Mouse (Mus musculus) layer of hippocampus, adult 2 months (tissue): ENCODE measurements around the gene E2f4. TPM values are rescaled to one million over a fixed set of nuclear protein-coding genes. Genes with fewer than 3 reads are reported as not detected.
"Not testable (repeated sequence)": the region's sequence is repeated elsewhere in the genome, so short reads cannot be mapped to it uniquely, and the experiment has no call there.

Experiments
- DNase-seq, 2 experiments: peaks; one replicate each; pipeline ENCODE4 v3.0.0; 2022; ENCODE audit warnings: low spot score in 2 of 2
- H3K27ac ChIP-seq: fragments of 200-600 bp; 2 replicates; pipeline ENCODE4 v1.8.1; 2022
- H3K4me3 ChIP-seq: fragments of 200-600 bp; 2 replicates; pipeline ENCODE4 v1.8.1; 2022; ENCODE audit warnings: mild to moderate bottlenecking
- CTCF ChIP-seq: fragments of 200-600 bp; conservative IDR thresholded peaks from 2 replicates; pipeline ENCODE4 v1.8.1; 2022; ENCODE audit warnings: antibody characterized with exemption, mild to moderate bottlenecking, moderate library complexity
- total RNA-seq, 2 experiments: library from RNA; stranded (reverse); gene quantifications; 2 replicates each; pipeline ENCODE4 v1.2.3; 2021

E2f4 gene
- total RNA-seq, 2 experiments from 2014 or later: 36.1 to 39.0 TPM

DNA sequence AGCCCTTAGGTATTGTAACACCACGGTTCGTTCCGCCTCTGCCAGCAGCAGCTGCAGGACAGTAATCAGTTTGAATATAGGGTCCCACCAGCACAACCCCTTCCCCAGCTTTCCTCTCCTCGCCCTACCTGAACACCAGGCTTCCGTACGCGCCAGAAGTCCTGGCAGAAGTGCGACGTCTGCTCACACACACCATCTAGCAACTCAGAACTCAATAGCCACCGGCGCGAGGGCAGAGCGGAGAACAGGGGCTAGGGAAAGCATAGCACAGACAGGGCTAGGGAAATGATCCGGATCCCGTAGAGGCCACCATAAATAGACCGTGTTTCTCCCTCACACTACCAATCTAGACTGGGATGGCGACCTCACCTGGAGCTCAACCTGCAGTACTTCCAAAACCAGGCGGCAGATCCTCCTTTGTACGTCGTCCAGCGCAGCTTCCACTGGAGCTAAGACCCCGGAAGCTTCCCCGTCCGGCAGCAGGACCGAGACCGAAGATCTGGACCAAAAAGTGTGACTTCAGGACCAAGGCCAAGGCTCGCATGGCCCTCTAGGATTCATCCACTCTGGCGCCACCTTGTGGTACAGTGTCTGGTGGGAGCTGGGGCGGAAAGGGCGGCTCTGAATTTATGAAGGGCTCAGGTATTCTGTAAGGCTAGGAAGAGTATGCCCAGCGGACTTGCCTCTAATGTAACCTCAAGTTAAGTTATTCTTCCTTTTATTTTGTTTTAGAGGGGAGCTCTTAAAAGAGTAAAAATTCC lies 6.7 kb upstream of the E2f4 start:
- peak; percentile 61 to 80 for DNase-seq
- Histone ChIP-seq H3K4me3 (peak overlapping the region; percentile 78), H3K27ac (no peak overlapping the region)
- peak; percentile 94 for TF ChIP-seq CTCF

- H3K27ac ChIP-seq, DNase-seq, H3K4me3 ChIP-seq: not testable (repeated sequence)
These were observed 6.1 kb upstream of the E2f4 start for GRCm38 (mm10) chr8:105291364-105291763.

GRCm38 (mm10) chr8:105291802-105292201 lies 5.7 kb upstream of the E2f4 start:
- not testable (repeated sequence) for H3K27ac ChIP-seq, DNase-seq, H3K4me3 ChIP-seq
- peak; percentile 65 for TF ChIP-seq CTCF

GRCm38 (mm10) chr8:105292471-105292870 lies 5.0 kb upstream of the E2f4 start:
- no peak overlapping the region for H3K4me3 ChIP-seq
- no peak for TF ChIP-seq CTCF
- H3K27ac ChIP-seq: no peak overlapping the region
- no peak for DNase-seq

GRCm38 (mm10) chr8:105293405-105293804 lies 4.1 kb upstream of the E2f4 start:
- H3K4me3 ChIP-seq: no peak overlapping the region
- H3K27ac ChIP-seq: no peak overlapping the region
- no peak for TF ChIP-seq CTCF
- DNase-seq: no peak

- no peak for TF ChIP-seq CTCF
- Histone ChIP-seq H3K4me3 (no peak overlapping the region), H3K27ac (no peak overlapping the region)
- DNase-seq: no peak
These were observed 2.7 kb upstream of the E2f4 start for GRCm38 (mm10) chr8:105294776-105295175.

- no peak for TF ChIP-seq CTCF
- no peak for DNase-seq
- no peak overlapping the region for H3K27ac ChIP-seq
- no peak overlapping the region for H3K4me3 ChIP-seq
These were observed 2.2 kb upstream of the E2f4 start for GRCm38 (mm10) chr8:105295256-105295655.

DNA sequence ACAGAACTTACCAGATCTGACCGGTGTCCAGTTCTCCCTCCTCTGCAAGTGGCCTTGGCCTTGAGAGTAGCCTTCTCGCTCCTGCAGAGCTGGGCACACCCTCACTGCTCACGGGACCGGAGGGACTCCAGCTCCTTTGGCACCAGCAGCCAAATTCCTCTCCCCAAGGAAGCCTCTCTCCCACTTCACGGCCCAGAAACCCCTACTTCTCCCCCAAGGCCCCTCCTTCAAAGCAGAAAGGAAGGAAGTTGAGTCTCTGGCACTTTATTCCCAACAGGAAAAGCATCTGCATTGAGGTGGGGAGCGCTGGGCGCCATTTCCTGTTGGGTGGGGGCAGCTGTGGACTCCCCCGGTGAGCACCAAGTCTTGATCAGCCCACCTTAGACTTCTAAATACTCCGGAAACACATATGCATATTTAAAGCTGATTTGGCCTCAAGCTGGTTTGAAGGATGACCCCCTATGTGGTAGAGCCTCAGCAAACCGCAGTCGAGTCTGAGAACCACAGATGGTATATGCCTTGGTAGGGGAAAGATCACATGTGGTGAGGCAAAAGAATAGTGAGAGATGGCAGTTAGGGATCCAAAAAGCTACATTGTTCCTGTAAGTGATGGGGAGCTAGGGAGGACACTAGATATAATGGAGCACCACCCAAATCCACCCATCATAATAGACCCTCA lies 1.4 kb upstream of the E2f4 start, which contains the start of gene Exoc3l:
TSS of gene Exoc3l (minus strand) at position 207 of the 679 bp plus-strand sequence.
- peak within 1 kb of the TSS; percentile 84 for H3K27ac ChIP-seq
- DNase-seq: no peak
- no peak within 1 kb of the TSS; the same call in 1 of the 2 replicates for H3K4me3 ChIP-seq
- no peak for TF ChIP-seq CTCF

DNA sequence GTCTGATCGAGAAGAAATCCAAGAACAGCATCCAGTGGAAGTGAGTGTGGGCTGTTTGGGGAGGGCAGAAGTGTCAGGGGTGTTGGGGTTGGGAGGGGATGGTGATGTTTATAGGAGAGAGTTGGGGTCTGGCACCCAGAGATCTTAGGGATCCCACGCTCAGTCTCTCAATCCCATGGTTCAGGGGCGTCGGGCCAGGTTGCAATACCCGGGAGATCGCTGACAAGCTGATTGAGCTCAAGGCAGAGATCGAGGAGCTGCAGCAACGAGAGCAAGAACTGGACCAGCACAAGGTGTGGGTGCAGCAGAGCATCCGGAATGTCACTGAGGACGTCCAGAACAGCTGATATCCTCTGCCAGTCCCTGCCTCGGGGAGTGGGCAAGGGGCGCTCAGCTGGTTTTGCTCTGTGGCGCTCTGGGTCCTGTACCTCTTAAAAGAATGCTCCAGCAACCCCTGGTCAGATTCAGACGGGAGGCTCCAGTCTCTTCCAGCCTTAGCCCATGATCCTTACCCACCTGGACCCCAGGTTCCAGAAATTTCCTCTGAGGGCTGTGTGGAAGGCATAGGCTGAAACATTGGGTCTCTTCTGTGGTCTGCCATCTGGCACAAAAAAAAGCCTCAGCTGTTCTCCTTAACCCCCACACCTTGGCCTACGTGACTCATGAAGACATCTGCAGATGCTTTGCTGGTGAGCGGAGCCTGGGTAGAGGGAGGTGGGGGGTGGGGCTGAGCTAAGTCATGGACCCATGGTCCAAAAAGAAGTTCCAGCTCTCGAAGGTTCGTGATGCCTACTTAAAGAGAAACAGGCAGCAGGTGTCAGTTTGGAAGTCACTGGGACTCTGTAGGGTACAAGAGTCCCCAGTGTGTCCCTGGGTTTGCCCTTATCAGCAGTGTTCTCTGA lies 1.1 kb downstream of the E2f4 start:
- peak overlapping the region; percentile 84 for H3K27ac ChIP-seq
- no peak for TF ChIP-seq CTCF
- no peak for DNase-seq
- peak overlapping the region; percentile 99 for H3K4me3 ChIP-seq

GRCm38 (mm10) chr8:105299962-105300361 lies 2.5 kb downstream of the E2f4 start:
- no peak overlapping the region for H3K4me3 ChIP-seq
- no peak for DNase-seq
- no peak overlapping the region for H3K27ac ChIP-seq
- TF ChIP-seq CTCF: no peak

- no peak for DNase-seq
- TF ChIP-seq CTCF: no peak
- Histone ChIP-seq H3K4me3 (no peak overlapping the region), H3K27ac (no peak overlapping the region)
These were observed 5.9 kb downstream of the E2f4 start for GRCm38 (mm10) chr8:105303396-105303795.

GRCm38 (mm10) chr8:105303874-105304273 lies 6.4 kb downstream of the E2f4 start:
- TF ChIP-seq CTCF: no peak
- DNase-seq: no peak
- Histone ChIP-seq H3K4me3 (no peak overlapping the region), H3K27ac (no peak overlapping the region; the same call in 1 of the 2 replicates)
